Mouse (Mus musculus) lung, postnatal 0 days (tissue): ENCODE measurements around the gene Bcdin3d.

ENCODE experiments used
- CTCF ChIP-seq: IDR thresholded peaks from 2 replicates; pipeline ENCODE4 v1.5.1; 2016; ENCODE audit warnings: antibody characterized with exemption, mild to moderate bottlenecking
- EP300 ChIP-seq: IDR thresholded peaks from 2 replicates; pipeline ENCODE4 v1.6.1; 2016; ENCODE audit warnings: antibody characterized with exemption, mild to moderate bottlenecking, control low read depth

- TF ChIP-seq EP300: no peak
- no peak for TF ChIP-seq CTCF
Measured at GRCm38 (mm10) chr15:99454585-99455279, 19.8 kb downstream of the Bcdin3d start.
